Mouse (Mus musculus) layer of hippocampus, adult 9-10 months (tissue): ENCODE results near the gene Dnajc13.

Source experiments
- DNase-seq: peaks from one replicate; pipeline ENCODE4 v3.0.0; 2022; ENCODE audit warnings: low spot score

Dnajc13 gene

DNA sequence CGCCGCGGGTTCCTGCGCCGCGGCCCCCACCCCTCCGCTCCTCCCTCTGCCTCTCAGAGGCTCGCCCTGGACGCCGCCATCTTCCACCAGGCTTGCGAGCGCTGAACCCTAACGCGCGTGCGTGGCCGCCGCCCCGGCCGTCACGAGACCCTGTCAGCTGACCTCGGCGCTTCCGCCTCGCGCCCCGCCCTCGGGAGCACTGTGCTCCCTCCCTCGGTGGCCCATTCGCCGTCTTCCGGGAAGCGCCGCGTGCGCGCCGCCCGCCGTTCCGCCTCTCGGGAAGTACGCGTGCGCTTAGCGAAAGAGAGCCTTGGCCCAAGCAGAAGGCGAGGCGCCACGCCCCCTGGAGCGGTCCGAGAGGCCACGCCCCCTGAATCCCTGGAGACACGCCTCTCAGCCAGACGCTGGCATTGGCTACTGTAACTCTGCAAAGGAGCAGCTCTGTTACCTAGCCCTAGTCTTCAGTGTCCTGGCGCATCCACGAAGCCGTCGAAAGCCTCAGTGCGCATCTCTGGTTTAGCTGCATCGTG, at the start of gene Dnajc13:
Gene Dnajc13, minus strand, starts transcription at position 108 of the 530 bp plus-strand sequence.
- peak; percentile 93 for DNase-seq

DNA sequence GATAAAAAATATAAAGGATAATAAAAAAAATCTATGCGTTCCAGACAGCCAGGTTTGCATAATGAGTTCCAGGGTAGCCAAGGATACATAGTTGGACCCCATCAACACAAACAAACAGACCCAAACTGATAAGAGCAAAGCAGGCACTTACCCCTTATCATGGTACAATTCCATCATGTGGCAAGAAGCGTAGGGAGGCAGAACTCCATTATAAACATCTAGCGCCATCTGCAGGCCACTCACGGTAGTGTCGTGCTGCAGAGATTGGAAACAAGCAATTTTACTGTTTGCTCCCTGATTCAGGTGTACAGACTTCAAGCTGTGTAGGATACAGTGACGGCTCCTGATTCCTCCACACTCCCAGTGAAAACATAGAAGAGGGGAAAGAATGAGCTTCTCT, 44.0 kb upstream of the Dnajc13 start:
- DNase-seq, result peak; percentile 75

DNA sequence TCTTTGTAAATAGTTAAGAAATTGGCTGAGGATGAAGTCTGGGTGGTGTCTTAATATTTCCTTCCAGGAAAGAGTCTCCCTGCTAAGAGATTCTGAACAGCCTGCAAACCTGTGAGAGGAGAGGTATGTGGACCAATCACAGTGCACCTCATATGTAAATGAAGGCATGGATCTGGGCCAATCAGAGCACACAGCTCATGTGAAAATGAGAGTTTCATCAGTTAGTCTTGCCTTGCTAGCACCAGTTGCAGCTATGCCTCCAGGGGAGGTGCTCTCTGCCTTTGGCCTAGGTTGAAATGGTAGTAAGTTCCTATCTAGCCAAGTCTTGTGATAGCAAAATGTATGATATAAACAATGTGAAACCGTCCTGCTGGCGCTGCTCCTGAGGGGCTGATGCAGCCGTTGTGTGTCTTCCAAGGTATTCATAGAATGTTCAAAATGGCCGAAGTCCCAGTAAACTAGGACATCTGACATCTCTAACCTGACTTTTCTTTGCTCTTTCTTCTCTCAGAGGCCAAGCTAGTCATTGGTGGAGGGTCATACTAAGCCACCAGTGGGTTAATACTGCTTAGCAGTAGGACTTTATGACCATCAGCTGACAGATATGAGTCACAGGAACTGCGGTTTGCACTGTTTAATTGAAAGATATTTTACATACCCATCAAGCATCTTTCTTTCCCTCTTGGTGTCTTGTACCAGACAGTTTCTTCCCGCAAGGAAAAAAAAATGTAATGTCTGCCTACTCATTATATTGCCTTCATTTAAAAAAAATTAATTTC, 42.8 kb upstream of the Dnajc13 start:
- no peak for DNase-seq

DNA sequence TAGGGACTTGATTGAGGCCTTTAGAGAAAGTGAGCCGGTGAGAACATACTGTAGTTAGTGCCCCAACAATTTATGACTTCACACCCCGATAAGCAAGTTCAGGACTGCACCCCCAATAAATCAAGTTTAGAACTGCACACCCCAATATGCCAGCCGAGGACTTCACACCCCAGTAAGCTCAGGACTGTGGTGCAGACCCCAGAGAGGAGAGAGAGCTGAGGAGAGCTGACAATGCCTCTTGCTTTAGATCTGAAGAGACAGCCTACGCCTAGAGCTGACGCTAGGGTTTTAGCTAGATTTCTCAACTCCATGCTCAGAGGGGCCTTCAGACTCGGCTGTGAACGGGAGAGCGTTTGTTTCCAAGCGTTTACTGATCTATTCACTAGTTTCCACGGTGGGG, 42.1 kb upstream of the Dnajc13 start:
- DNase-seq, result no peak

DNA sequence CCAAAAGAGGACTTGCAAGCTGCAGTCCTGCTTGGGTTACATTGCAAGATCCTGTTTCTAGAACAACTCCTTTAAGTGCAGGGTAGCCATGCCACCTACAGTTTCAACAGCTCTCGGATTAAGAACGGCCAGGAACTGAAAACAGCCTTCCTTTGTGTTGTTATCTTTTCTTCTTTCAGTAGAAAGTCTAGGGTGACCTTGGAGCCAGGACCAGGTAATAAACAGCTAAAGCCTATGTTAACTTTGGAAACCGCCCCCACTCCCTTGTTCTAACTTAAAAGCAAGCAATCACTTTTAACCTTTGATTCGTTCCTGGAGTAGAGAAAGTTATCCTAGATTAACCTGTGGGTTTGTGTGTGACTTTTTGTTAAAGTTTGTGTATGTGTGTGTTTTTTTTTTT, 41.6 kb upstream of the Dnajc13 start:
- no peak for DNase-seq

DNA sequence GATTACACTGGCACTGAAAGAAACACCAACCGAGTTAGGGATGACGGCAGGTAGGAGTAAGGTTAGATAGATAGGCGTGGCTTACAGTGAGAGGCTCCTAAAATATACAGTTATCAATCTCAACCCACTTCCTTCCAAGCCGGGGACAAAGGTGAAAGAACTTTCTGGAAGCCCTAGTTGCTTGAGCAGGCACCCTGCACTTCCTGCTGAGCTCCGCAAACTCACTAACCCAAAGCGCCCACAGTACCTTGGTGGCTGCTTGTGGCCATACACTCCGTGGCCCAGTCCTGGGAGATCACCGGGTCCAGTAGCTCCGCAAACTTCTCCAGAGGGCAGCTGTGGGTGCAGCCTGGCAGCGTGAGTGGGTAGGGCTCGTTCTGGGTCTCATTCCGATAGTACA, 37.8 kb upstream of the Dnajc13 start:
- DNase-seq, result no peak

DNA sequence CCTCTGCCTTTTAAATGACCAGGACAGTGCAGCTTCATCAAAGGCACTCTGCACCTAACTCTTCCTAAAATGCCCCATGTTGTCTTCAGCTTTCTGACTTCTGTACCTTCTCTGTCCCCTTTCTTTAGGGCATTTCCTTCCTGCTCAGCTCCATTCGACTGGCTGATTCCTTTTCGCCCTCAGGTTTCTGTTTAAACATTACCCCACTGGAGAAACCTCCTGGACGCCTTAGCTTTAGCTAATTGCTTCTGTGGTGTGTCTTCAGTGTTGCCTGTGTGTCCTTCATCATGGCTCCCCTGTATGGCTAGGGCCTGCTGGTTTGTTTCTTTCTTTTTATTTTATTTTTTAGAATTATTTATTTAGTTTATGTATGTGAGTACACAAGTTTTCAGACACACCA, 34.3 kb upstream of the Dnajc13 start:
- no peak for DNase-seq

DNA sequence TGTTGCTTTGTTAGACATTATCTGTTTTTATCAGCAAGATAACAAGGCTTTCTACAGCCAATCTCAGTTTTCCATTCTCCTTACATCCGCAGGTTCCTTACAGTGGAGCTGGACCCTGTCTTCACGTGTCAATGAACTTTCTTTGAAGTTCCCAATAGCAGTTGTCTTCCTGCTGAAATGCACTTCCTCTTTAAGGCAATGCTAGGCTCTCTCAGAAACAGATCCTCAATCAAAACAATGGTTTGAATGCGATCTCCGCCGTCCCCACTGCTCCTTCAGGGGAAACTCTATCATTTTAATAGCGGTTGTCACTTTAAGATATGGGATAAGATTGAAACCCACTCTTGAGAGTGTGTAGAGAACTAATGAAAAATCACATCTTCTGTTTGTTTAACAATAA, 22.2 kb upstream of the Dnajc13 start:
- no peak for DNase-seq

DNA sequence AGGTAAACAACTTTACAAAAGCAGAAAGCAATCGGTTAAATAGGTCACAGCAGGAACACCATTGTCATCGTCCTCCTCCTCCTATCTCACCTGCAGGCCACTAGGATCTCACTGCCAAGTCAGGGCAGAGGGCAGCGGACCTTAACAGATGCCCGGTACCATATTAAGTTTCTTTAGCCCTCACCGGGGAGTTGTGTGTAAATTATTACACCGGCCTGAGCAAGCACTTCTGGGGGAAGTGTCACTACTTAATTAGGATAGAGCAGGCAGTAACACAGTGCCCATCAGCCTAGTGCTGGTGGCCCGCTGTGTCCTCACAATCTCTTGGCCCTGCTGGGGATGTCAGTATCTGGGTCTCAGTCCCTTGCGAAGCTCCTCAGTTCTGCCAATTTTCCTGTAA, 19.8 kb upstream of the Dnajc13 start:
- no peak for DNase-seq

DNA sequence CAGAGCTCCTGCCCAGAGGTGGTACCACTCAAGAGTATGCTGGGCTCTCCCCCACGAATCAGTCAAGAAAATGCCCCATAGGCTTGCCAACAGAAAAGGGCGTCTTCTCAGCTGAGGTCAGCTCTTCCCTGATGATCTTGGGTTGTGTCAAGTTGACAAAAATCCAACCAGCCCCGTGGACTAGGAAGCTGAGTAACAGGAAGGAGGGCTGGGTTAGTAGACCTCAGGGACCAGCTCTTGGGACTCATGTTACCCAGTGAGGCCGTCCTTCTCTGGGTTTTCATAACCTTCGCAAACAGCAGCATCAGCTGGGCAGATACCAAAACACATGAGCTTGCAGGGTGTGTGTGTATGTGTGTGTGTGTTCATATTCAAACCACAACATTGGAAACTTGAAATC, 19.0 kb upstream of the Dnajc13 start:
- DNase-seq, result no peak

DNA sequence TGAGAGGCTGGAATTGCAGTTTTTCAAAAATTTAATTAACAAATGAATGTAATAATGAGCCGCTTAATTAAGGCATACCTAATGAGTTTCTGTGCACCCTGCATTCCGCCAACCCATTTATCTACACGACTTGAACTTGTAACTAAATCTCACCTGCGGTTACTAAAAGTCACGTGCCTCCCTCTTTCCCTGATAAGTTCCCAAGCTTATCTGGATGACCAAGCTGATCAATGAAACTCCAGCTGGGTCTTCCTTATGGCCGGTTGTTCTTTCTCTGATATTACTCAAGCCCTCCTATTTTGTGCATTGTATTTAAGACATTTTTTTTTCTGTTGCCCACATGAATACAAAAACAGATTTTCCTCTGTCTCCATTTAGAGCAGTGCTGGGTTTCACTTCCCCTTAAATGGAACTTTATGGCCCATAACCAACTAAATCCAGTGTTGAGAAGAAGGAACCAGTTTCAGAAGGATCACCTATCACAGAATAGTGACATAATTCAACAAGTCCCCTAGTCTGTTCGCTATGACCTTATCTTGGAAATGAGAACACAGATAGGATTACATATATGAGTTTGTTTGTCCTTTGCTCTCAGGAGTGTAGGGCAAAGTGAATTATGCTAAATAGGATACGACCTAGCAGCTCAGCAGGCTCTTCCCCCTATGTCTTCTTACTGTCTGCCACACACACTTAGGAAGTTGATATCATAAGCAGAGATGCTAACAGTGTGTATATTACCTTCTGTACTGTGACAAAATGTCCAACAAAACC, 18.2 kb upstream of the Dnajc13 start:
- no peak for DNase-seq

DNA sequence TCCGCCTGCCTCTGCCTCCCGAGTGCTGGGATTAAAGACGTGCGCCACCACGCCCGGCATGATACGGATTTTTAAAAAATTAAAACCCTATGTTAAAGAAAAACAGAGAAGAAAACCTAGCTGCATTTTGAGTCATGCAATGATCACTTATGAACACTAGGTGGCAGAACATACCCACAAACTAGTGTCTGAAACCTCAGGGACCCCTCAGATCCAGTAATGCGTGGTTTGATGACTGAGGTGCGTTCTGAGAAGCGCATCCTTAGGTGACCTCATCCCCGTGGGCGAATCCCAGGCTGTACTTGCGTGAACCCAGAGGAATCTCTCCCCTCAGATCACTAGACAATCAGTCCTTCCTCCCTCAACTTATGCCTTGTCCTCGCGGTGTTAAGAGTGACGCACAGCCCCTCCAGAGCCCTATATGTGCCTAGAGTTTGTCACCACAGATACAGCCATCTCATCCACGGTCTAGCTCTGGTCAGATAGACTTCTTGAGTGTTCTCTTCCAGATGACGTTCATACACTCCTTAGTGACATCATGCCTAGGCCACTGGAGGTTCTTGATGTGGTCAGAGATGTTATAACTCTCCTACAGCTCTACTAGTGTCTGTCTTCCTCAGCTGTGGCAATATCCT, 14.9 kb upstream of the Dnajc13 start:
- no peak for DNase-seq

DNA sequence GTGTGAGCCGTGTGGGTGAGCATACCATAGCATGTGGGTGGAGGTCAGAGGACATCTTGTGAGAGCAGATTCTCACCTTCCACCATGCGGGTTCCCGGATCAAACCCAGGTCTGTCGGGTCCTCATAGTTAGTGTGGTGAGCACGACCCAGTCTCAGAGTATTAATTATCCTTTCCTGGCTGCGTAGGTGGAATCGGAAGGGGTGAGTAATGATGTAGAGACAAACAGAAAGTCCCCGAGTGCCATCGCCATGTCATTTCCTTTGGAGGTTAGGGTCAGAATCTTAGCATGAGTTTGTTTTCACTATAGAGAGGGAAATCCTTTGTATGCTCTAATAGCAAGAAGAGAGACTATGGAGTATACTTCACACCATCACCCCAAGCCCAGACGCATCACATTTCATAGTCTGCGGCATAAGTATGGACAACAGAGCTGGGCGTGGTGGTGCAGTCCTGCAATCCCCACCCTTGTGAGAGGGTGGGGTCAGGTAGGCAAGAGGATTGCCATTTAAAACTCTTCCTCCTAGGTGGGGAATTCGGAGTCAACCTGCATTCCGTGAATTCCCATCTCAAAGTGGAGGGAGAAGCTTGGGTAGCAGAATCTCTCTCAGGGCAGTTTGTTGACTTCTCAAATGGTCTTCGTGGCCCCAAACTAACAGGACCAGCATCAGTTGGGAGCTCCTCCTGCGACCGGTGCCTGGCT, 12.5 kb upstream of the Dnajc13 start:
- no peak for DNase-seq

DNA sequence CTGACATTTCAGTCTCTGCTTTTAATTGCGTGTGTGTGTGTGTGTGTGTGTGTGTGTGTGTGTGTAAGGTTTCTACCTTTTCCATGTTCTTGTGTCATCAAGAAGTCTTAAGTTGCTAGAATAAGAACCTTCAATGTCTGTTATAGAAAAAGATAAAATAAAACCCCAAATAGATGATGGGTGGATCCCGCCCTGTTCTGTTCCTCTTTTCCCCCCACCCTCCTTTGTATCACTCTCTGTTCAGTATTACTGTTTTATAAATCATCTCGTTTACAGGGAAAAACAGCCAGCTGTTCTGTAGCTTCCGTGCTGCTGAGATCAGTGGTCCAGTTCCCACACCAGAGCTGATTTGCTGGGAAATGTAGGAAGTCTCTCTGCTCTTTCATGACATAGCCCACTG, 9.3 kb upstream of the Dnajc13 start:
- no peak for DNase-seq

DNA sequence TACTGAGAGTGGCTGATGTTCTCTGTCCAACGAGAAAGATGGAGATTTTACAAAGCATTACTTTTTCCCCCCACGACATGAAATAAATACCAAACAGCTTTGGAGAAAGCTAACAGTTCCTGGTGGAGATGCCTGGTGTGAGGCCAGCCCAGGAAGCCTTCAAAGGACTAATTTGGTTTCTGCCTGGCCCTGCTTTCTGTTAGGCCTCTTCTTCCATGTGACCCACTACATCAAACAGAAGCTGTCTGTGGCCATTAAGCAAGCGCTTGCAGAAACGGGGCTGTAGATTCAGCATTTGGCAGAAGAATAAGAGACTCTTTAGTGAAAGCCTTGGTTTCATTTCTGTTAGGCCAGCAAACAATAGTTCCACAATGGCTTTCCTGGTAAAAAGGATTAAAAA, 8.9 kb upstream of the Dnajc13 start:
- DNase-seq, result no peak

DNA sequence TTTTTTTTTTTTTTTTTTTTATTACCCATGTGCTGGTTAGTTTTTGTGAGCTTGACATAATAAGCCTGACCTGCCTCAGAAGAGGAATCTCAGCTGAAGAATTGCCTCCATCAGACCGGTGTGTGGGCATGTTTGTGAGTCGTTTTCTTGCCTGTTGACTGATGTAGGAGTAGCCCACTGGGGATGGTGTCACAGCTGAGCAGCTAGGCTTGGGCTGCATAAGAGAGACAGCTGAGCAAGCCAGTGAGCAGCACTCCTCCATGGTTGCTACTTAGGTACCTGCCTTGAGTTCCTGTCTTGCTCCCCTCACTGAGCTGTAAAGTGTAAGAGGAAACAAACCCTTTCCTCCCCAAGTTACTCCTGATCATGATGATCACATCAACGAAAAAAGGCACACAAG, 7.2 kb upstream of the Dnajc13 start:
- no peak for DNase-seq

DNA sequence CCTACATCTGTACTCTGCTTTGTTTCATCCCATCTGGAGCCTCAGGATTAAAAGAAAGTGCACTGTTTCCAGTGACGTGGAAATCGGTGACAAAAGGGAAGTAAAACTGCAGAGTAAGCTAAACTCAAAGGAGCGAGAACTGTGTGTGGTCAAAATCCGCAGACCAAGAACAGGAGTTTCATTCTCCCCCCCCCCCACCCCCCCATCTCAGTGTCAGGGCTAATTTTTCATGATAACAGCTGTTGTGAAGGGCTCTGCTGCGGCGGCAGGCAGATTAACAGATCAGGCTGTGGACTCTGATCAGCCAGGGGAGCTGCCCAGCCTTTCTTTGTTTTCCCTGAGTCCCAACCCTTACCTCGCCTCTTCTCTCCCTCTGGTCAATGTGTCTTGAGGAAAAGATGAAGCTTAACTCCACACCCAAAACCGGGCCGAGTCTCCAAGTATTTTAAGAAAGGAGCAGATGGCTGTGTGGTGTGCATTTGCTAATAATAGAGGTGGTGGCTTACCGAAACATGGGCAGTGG, 6.7 kb upstream of the Dnajc13 start:
- DNase-seq, result no peak

DNA sequence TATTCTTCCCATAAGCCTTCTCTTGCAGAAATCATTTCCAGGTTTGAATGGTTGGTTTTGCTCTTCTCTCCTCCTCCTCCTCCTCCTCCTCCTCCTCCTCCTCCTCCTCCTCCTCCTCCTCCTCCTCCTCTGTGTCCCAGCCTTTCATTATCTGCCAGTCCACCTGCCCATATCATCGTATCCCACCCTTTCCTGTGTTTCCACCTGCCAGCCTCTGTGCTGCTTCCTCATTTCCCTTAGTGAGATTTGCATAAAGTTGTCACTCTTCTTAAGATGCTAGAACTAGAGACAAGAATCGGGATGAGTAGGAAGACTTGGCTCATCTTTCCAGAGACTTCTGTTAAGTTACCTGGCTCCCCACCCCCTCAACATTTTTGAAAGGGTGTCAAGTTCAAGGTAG, 1.8 kb upstream of the Dnajc13 start:
- DNase-seq, result no peak

DNA sequence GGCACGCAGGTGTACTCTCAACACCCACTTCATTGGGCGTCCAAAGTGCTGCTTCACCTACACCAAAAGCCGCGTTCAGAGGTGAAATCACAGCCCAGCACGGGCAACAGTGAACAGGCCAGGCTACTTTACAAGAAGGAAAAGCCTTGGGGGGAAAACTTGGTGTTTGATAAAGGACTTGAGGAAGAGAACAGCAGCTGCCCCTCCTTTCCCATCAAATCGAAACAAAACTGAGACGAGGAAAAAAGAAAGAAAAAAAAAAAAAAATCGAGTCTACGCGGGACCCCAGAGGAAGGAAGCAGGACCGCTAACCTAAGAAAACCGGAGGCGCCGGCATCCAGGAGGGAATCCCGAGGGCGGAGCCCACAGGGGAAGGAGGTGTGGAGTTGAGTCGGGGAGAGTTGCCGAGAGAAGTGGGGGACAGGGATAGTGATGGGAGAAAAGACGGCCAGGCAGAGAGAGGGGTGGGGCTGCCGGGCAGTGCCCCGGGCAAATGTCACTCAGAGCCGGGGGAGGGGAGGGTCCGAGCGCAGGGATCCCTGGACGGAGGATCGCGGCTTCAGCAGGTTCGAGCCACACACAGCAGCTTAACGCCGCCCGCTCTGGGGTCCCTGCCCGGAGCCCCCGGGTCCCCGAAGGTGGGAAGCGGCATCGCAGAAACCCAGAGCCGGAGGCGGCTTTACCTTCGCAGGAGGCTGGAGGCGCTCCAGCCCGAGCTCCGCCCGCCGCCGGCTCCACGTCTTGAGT, 541 bp downstream of the Dnajc13 start:
- DNase-seq, result no peak

DNA sequence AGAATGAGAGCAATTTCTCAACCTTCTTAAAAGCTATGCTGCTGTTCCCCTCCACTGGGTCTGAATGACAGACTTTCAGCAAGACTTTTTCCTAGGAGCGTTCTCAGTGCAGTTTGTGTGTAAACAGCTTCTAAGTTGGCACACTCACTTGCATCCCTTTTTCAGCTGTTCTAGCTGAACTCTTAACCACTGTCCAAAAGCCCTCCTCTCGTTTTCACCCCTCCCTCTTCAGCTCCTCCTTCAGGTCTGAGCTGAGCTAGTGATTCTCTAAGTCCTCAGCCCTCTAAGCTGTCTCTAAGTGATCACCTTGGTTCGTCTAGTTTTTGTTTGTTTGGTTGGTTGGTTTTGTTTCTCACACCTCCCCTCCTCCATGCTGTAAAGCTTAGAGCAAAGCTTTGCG, 2.4 kb downstream of the Dnajc13 start:
- no peak for DNase-seq

DNA sequence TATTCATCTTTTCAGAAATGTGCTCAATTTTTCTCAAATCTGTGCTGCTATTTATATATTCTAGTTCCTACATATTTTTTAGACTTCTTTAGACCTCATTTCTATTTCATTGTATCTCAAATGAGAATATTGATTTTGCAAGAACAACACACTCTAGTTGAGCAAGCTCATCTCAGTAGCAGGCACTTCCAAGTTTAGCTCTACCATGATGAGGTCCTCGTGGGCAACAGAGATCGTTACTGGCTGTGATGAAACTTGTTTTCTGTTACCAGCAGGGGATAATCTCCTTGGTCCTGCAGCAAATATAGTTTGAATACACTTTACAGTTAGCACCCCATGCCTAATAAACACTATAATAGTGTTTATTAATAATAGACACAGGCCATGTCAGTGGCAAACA, 6.6 kb downstream of the Dnajc13 start:
- DNase-seq, result no peak
